Comparison of ENCODE assay signal across 11 mouse cellular contexts in genomic region chr13:98351527-98351926, GRCm38 (mm10). TPM values are rescaled to one million over a fixed set of nuclear protein-coding genes. Genes with fewer than 3 reads are reported as not detected.
DNase-seq lines count a peak whose midpoint lies in the region; ATAC-seq and TF ChIP-seq lines count a peak whose summit lies in the region.
"Had no signal": no experiment of that assay in that cellular context is flagged by ENCODE, and none has a peak within 500 bp of the region (broad histone marks: within the 10 kb centered on the region; RNA-seq: fewer than 3 reads in every experiment).

No protein-coding gene starts in this region.

- no peak overlapping the region for H3K27ac ChIP-seq in cerebellum, adult 2 months (ENCODE audit: insufficient read depth, low read length)
- H3K27ac ChIP-seq in liver, adult 2 months (replicated peaks; ENCODE audit: insufficient read depth, low read depth, low read length): no peak overlapping the region
- H3K27ac ChIP-seq in liver, embryonic 12.5 days: no peak overlapping the region
- no peak overlapping the region for H3K27ac ChIP-seq in bone marrow, adult 2 months (ENCODE audit: control insufficient read depth, insufficient read depth, low read depth, low read length, poor library complexity)
- no peak overlapping the region for H3K27ac ChIP-seq in lung, postnatal 0 days (ENCODE audit: low read length)

- H3K4me1 ChIP-seq in cerebellum, adult 2 months (ENCODE audit: control insufficient read depth, insufficient read depth, low read length): no peaks in the 10 kb centered on the region
- peaks cover 4% of the 10 kb centered on the region; the same call in 1 of the 2 replicates for H3K4me1 ChIP-seq in liver, adult 2 months (ENCODE audit: control insufficient read depth, insufficient read depth, low read length)
- peaks cover 21% of the 10 kb centered on the region for H3K4me1 ChIP-seq in liver, embryonic 12.5 days
- H3K4me1 ChIP-seq in bone marrow, adult 2 months (ENCODE audit: control insufficient read depth, insufficient read depth, low read length): no peaks in the 10 kb centered on the region
- peaks cover 8% of the 10 kb centered on the region for H3K4me1 ChIP-seq in lung, postnatal 0 days (ENCODE audit: insufficient read depth, low read depth, low read length)

- no peaks in the 10 kb centered on the region for H3K9me3 ChIP-seq in liver, embryonic 12.5 days (replicated peaks)
- no peaks in the 10 kb centered on the region for H3K9me3 ChIP-seq in lung, postnatal 0 days (ENCODE audit: low read length)

- DNase-seq in cerebellum, adult 2 months: no peak
- no peak for DNase-seq in cerebellum, adult 11-12 months
- DNase-seq in liver, adult 2 months (ENCODE audit: extremely low read depth, low read depth, low spot score): no peak
- no peak for DNase-seq in lung, postnatal 0 days (ENCODE audit: low spot score)
- DNase-seq in layer of hippocampus, adult 18-20 months (ENCODE audit: low spot score in 2 of 2): no peak
- no peak for DNase-seq in right cerebral cortex, postnatal 4 days

- H3K4me3 ChIP-seq in cerebellum, adult 2 months (replicated peaks; ENCODE audit: insufficient read depth, low read depth, low read length): no peak overlapping the region
- H3K4me3 ChIP-seq in liver, adult 2 months (ENCODE audit: insufficient read depth, low read depth, low read length): no peak overlapping the region
- no peak overlapping the region for H3K4me3 ChIP-seq in liver, embryonic 12.5 days
- H3K4me3 ChIP-seq in bone marrow, adult 2 months (replicated peaks; ENCODE audit: control insufficient read depth, low read depth, low read length): no peak overlapping the region
- H3K4me3 ChIP-seq in lung, postnatal 0 days (ENCODE audit: low read depth, low read length): no peak overlapping the region
- H3K4me3 ChIP-seq: erythroblast, embryonic 14.5 days had no signal

- no peak for TF ChIP-seq EP300 in lung, postnatal 0 days (IDR thresholded peaks at IDR 0.05)

- peak; percentile 18; the same call in 1 of the 2 replicates for TF ChIP-seq CTCF in cerebellum, adult 2 months (IDR thresholded peaks at IDR 0.05; ENCODE audit: borderline replicate concordance, insufficient read depth, low read depth, low read length)
- peak; percentile 39 for TF ChIP-seq CTCF in liver, adult 2 months (IDR thresholded peaks at IDR 0.05; ENCODE audit: low read depth, low read length)
- peak; percentile 50; the same call in 1 of the 2 replicates for TF ChIP-seq CTCF in bone marrow, adult 2 months (IDR thresholded peaks at IDR 0.05; ENCODE audit: control insufficient read depth, insufficient read depth, low read length)
- TF ChIP-seq CTCF in lung, postnatal 0 days (IDR thresholded peaks at IDR 0.05): peak; percentile 77

- no peak for ATAC-seq in liver, embryonic 12.5 days
- 0 out of 2 replicates have a peak, but pooled peaks have one; percentile 16 for ATAC-seq in lung, postnatal 0 days

- 13% methylated on average over 8 of the region's 8 CpGs for WGBS in cerebellum, adult 2 months
- WGBS in liver, adult 2 months: 11% methylated on average over 8 of the region's 8 CpGs
- WGBS in liver, embryonic 12.5 days (ENCODE audit: insufficient replicate concordance): 6% methylated on average over 8 of the region's 8 CpGs
- WGBS in bone marrow, adult 2 months: 11% methylated on average over 8 of the region's 8 CpGs
- 18% methylated on average over 8 of the region's 8 CpGs for WGBS in lung, postnatal 0 days

- H3K36me3 ChIP-seq in liver, adult 2 months (ENCODE audit: control insufficient read depth, insufficient read depth, low read length): no peaks in the 10 kb centered on the region
- H3K36me3 ChIP-seq in liver, embryonic 12.5 days: no peaks in the 10 kb centered on the region
- no peaks in the 10 kb centered on the region for H3K36me3 ChIP-seq in lung, postnatal 0 days (ENCODE audit: insufficient read depth, low read length)
- H3K36me3 ChIP-seq: G1E had no signal

- peaks cover 19% of the 10 kb centered on the region; the same call in 1 of the 2 replicates for H3K27me3 ChIP-seq in cerebellum, adult 2 months (ENCODE audit: control insufficient read depth, insufficient read depth, low read length)
- peaks cover 41% of the 10 kb centered on the region for H3K27me3 ChIP-seq in liver, adult 2 months (ENCODE audit: control insufficient read depth, insufficient read depth, low read length)
- H3K27me3 ChIP-seq in liver, embryonic 12.5 days (replicated peaks): peaks cover 81% of the 10 kb centered on the region
- H3K27me3 ChIP-seq in lung, postnatal 0 days (replicated peaks; ENCODE audit: insufficient read depth, low read length): peaks cover 58% of the 10 kb centered on the region

- no peaks in the 10 kb centered on the region for H3K79me2 ChIP-seq in liver, adult 2 months (ENCODE audit: control insufficient read depth, insufficient read depth, low read length)

- H3K4me2 ChIP-seq in liver, embryonic 12.5 days: no peak overlapping the region
- H3K4me2 ChIP-seq in lung, postnatal 0 days (replicated peaks; ENCODE audit: low read depth, low read length): no peak overlapping the region

- no peak for TF ChIP-seq POLR2A in cerebellum, adult 2 months (IDR thresholded peaks at IDR 0.05; ENCODE audit: borderline replicate concordance, insufficient read depth, low read length)
- TF ChIP-seq POLR2A in liver, adult 2 months (IDR thresholded peaks at IDR 0.05; ENCODE audit: extremely low read depth, insufficient read depth, low read length): no peak
- TF ChIP-seq POLR2A in bone marrow, adult 2 months (IDR thresholded peaks at IDR 0.05; ENCODE audit: borderline replicate concordance, control insufficient read depth, low read depth, low read length): no peak

- H3K9ac ChIP-seq in liver, adult 2 months (ENCODE audit: low read depth, low read length): no peak overlapping the region
- H3K9ac ChIP-seq in liver, embryonic 12.5 days: no peak overlapping the region
- no peak overlapping the region for H3K9ac ChIP-seq in lung, postnatal 0 days (replicated peaks; ENCODE audit: low read depth)

RNA-seq across cellular contexts. Expression of gene Foxd1, which starts 2.5 kb away (rescaled TPM):
- polyA plus RNA-seq in cerebellum, adult 2 months (2012; rRNA removed): 0.49 and 0.73 TPM in 2 replicates
- not detected in 2 replicates for total RNA-seq in liver, adult 2 months (2014; rRNA removed)
- not detected in 2 replicates for polyA plus RNA-seq in liver, adult 2 months (2012; rRNA removed)
- polyA plus RNA-seq in liver, embryonic 12.5 days (2016; fragmentation: Nextera tagmentation; extraction: Ambion mirVana): not detected in 2 replicates
- polyA plus RNA-seq in bone marrow, adult 2 months (2011; ENCODE audit: insufficient read depth, insufficient read length, low replicate concordance, missing spikeins): not detected in 2 replicates
- polyA plus RNA-seq in lung, postnatal 0 days (2015; fragmentation: Nextera tagmentation; extraction: Ambion mirVana): 0.05 TPM in 2 replicates
- total RNA-seq in layer of hippocampus, adult 18-20 months (2021): 1 to 10 TPM in 1 of 2 experiments, under 1 TPM in 1; 0.68 to 1.1 TPM
- polyA plus RNA-seq: erythroblast, embryonic 14.5 days; G1E; lung, embryonic 16.5 days had no signal

RNA-seq across cellular contexts. Expression of gene Btf3, which starts 34.7 kb away (rescaled TPM):
- polyA plus RNA-seq in cerebellum, adult 2 months (2012; rRNA removed): 426 and 441 TPM in 2 replicates
- total RNA-seq in liver, adult 2 months (2014; rRNA removed): 233 and 247 TPM in 2 replicates
- 67.6 and 73.3 TPM in 2 replicates for polyA plus RNA-seq in liver, adult 2 months (2012; rRNA removed)
- polyA plus RNA-seq in liver, embryonic 12.5 days (2016; fragmentation: Nextera tagmentation; extraction: Ambion mirVana): 552 and 568 TPM in 2 replicates
- 419 and 484 TPM in 2 replicates for polyA plus RNA-seq in bone marrow, adult 2 months (2011; ENCODE audit: insufficient read depth, insufficient read length, low replicate concordance, missing spikeins)
- 499 and 511 TPM in 2 replicates for polyA plus RNA-seq in lung, postnatal 0 days (2015; fragmentation: Nextera tagmentation; extraction: Ambion mirVana)
- total RNA-seq in layer of hippocampus, adult 18-20 months (2021): 100 to 1,000 TPM; 198 to 207 TPM

Comparison
In these comparisons a context has a peak if more than half of its experiments do, and no peak if none do; other contexts are left out.
1. CTCF ChIP-seq: peak in every context shown above with its lines; median percentile 77 in lung, postnatal 0 days; 50 in bone marrow, adult 2 months; 39 in liver, adult 2 months; 18 in cerebellum, adult 2 months.